Mouse (Mus musculus) v-Abl transformed pro-B cells (cell line): ENCODE data around the gene 1700016H13Rik.

Experiments used
- in situ Hi-C, 2 experiments: fragments of 400-800 bp; cut with MboI; formaldehyde crosslinking; loops; one replicate each; pipeline ENCODE4 v1.15.1; 2025; ENCODE audit not compliant: unreplicated experiment in 2 of 2

1700016H13Rik gene

GRCm38 (mm10) chr5:103676289-103676881, 20.6 kb upstream of the 1700016H13Rik start:
- in situ Hi-C loops: loop anchor here (10.0 to 25.0 kb wide), 2 partner anchors 248 to 1189 kb away; partner anchors contain the start of gene Arhgap24 (in 2 of the 2)

GRCm38 (mm10) chr5:103674482-103674881, 18.7 kb upstream of the 1700016H13Rik start:
- in situ Hi-C loops: loop anchor here (10.0 to 25.0 kb wide), 4 partner anchors 250 to 1837 kb away; no protein-coding TSS in a partner anchor

- in situ Hi-C loops: loop anchor here (10.0 to 25.0 kb wide), 4 partner anchors 251 to 1836 kb away; no protein-coding TSS in a partner anchor
These were observed 17.8 kb upstream of the 1700016H13Rik start for GRCm38 (mm10) chr5:103673611-103674010.

GRCm38 (mm10) chr5:103671858-103672257, 16.0 kb upstream of the 1700016H13Rik start:
- in situ Hi-C loops: loop anchor here (10.0 to 25.0 kb wide), 4 partner anchors 253 to 1835 kb away; no protein-coding TSS in a partner anchor

- in situ Hi-C loops: loop anchor here (25.0 kb wide), 3 partner anchors 954 to 1829 kb away; no protein-coding TSS in a partner anchor
These were observed 10.1 kb upstream of the 1700016H13Rik start for GRCm38 (mm10) chr5:103665876-103666275.

- in situ Hi-C loops: loop anchor here (5.0 to 25.0 kb wide), 4 partner anchors 953 to 1828 kb away; no protein-coding TSS in a partner anchor
These were observed 9.1 kb upstream of the 1700016H13Rik start for GRCm38 (mm10) chr5:103664932-103665331.

- in situ Hi-C loops: loop anchor here (5.0 to 25.0 kb wide), 4 partner anchors 947 to 1822 kb away; no protein-coding TSS in a partner anchor
These were observed 3.8 kb upstream of the 1700016H13Rik start for GRCm38 (mm10) chr5:103659571-103659970.

- in situ Hi-C loops: loop anchor here (5.0 to 25.0 kb wide), 4 partner anchors 947 to 1822 kb away; no protein-coding TSS in a partner anchor
These were observed 3.1 kb upstream of the 1700016H13Rik start for GRCm38 (mm10) chr5:103658921-103659320.

- in situ Hi-C loops: loop anchor here (5.0 to 25.0 kb wide), 5 partner anchors 942 to 1817 kb away; no protein-coding TSS in a partner anchor
These were observed 1.0 kb downstream of the 1700016H13Rik start for GRCm38 (mm10) chr5:103654780-103655179.

GRCm38 (mm10) chr5:103654225-103654624, 1.6 kb downstream of the 1700016H13Rik start:
- in situ Hi-C loops: loop anchor here (5.0 to 25.0 kb wide), 5 partner anchors 942 to 1817 kb away; no protein-coding TSS in a partner anchor

GRCm38 (mm10) chr5:103647320-103647719, 8.5 kb downstream of the 1700016H13Rik start:
- in situ Hi-C loops: no loop called here

GRCm38 (mm10) chr5:103644167-103644566, 11.6 kb downstream of the 1700016H13Rik start:
- in situ Hi-C loops: no loop called here

- in situ Hi-C loops: no loop called here
These were observed 18.6 kb downstream of the 1700016H13Rik start for GRCm38 (mm10) chr5:103637162-103637561.

GRCm38 (mm10) chr5:103629854-103630580, 25.8 kb downstream of the 1700016H13Rik start:
- in situ Hi-C loops: no loop called here

GRCm38 (mm10) chr5:103629111-103629764, 26.6 kb downstream of the 1700016H13Rik start, which contains the start of gene Slc10a6:
Gene Slc10a6, minus strand, starts transcription at chr5:103629403.
- in situ Hi-C loops: no loop called here

- in situ Hi-C loops: no loop called here
These were observed 27.3 kb downstream of the 1700016H13Rik start for GRCm38 (mm10) chr5:103628499-103628898.

GRCm38 (mm10) chr5:103624831-103625230, 31.0 kb downstream of the 1700016H13Rik start:
- in situ Hi-C loops: no loop called here

GRCm38 (mm10) chr5:103622321-103622720, 33.5 kb downstream of the 1700016H13Rik start:
- in situ Hi-C loops: no loop called here

GRCm38 (mm10) chr5:103620301-103620973, 35.4 kb downstream of the 1700016H13Rik start:
- in situ Hi-C loops: no loop called here

GRCm38 (mm10) chr5:103617191-103617590, 38.6 kb downstream of the 1700016H13Rik start:
- in situ Hi-C loops: no loop called here
